Mouse (Mus musculus) pancreas, adult 10 weeks (tissue): Measurements from ENCODE around the gene Olfr716. TPM values are rescaled to one million over a fixed set of nuclear protein-coding genes. Genes with fewer than 3 reads are reported as not detected.

Experiments used
- polyA plus RNA-seq: library from polyadenylated mRNA; stranded (reverse); fragments of 350-450 nt; fragmentation: Illumina TruSeq; extraction: RNeasy Lipid Tissue Mini Kit (QIAGEN cat#74804); gene quantifications from one replicate; pipeline ENCODE4 v1.2.3, GENCODE M21; 2015; ENCODE audit warnings: low read depth, low replicate concordance; ENCODE audit not compliant: insufficient read depth

Olfr716 gene
- not detected for polyA plus RNA-seq

GRCm38 (mm10) chr7:107138027-107138426 is at the start of gene Olfr716:
Gene Olfr716, plus strand, starts transcription at chr7:107138327.

GRCm38 (mm10) chr7:107092920-107093319 is 45.2 kb upstream of the Olfr716 start, which contains the start of gene Olfr17:
Gene Olfr17, plus strand, starts transcription at chr7:107093220.

DNA sequence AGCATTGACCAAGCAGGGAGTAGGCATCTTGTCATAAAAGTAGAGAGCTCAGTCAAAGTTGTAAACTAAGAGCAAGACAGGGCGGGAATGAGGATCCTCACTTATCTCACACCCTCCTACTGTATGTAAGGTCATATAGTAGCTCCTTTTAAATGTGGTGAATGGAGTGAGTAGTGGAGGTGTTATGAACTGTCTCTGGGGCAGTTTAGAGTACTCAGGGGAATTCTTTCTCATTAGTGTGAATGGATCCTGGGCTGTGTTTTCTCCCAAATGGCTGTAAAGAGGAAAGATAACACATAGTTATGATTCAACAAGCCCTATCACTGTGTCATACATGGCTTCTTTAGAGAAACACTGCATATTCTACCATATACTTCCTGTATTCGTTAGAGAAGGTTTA is 27.9 kb upstream of the Olfr716 start, which contains the start of gene Olfr715b:
Gene Olfr715b (minus strand): TSS at position 101 of the 400 bp plus-strand sequence.

DNA sequence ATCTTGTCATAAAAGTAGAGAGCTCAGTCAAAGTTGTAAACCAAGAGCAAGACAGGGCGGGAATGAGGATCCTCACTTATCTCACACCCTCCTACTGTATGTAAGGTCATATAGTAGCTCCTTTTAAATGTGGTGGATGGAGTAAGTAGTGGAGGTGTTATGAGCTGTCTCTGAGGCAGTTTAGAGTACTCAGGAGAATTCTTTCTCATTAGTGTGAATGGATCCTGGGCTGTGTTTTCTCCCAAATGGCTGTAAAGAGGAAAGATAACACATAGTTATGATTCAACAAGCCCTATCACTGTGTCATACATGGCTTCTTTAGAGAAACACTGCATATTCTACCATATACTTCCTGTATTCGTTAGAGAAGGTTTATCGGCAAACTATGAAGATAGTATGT is 7.1 kb upstream of the Olfr716 start, which contains the start of gene Olfr715:
Gene Olfr715 (minus strand): TSS at position 101 of the 400 bp plus-strand sequence.

GRCm38 (mm10) chr7:107166690-107167089 is 28.6 kb downstream of the Olfr716 start, which contains the start of gene Nlrp14:
Gene Nlrp14, plus strand, starts transcription at chr7:107166990.

Other genes starting within 250 kb of the Olfr716 start
- not detected for gene Olfr707, start 237.1 kb upstream of the Olfr716 start, polyA plus RNA-seq
- gene Olfr1532-ps1, start 230.3 kb upstream of the Olfr716 start, polyA plus RNA-seq, result not detected
- gene Olfr709-ps1, start 206.1 kb upstream of the Olfr716 start, polyA plus RNA-seq, result not detected
- not detected for gene Olfr710, start 190.0 kb upstream of the Olfr716 start, polyA plus RNA-seq
- gene Olfr6, start 174.4 kb upstream of the Olfr716 start, polyA plus RNA-seq, result not detected
- not detected for gene Olfr711, start 162.9 kb upstream of the Olfr716 start, polyA plus RNA-seq
- not detected for gene Olfr2, start 132.3 kb upstream of the Olfr716 start, polyA plus RNA-seq
- not detected for gene Olfr713, start 107.2 kb upstream of the Olfr716 start, polyA plus RNA-seq
- not detected for gene Olfr714, start 67.3 kb upstream of the Olfr716 start, polyA plus RNA-seq
- gene Olfr17, start 45.1 kb upstream of the Olfr716 start, polyA plus RNA-seq, result not detected
- gene Olfr715b, start 28.0 kb upstream of the Olfr716 start, polyA plus RNA-seq, result not detected
- gene Olfr715, start 7.2 kb upstream of the Olfr716 start, polyA plus RNA-seq, result not detected
- not detected for gene Nlrp14, start 28.7 kb downstream of the Olfr716 start, polyA plus RNA-seq
- gene Rbmxl2, start 71.1 kb downstream of the Olfr716 start, polyA plus RNA-seq, result not detected
- gene Syt9, start 232.4 kb downstream of the Olfr716 start, polyA plus RNA-seq, result 1.3 TPM